31 mouse cellular contexts compared by ENCODE assay signal in genomic region chr4:63102025-63102424, GRCm38 (mm10). TPM values are rescaled to one million over a fixed set of nuclear protein-coding genes. Genes with fewer than 3 reads are reported as not detected.
"Had no signal": no experiment of that assay in that cellular context is flagged by ENCODE, and none has a peak within 500 bp of the region (broad histone marks: within the 10 kb centered on the region; RNA-seq: fewer than 3 reads in every experiment).

No protein-coding gene starts in this region.

- H3K9me3 ChIP-seq: heart, embryonic 10.5 days; heart, embryonic 12.5 days; hindbrain, embryonic 10.5 days; intestine, embryonic 15.5 days; limb, embryonic 10.5 days had no signal

- H3K27ac ChIP-seq: gastrocnemius, adult 2 months; heart, embryonic 10.5 days; hindbrain, embryonic 10.5 days; hindbrain, embryonic 14.5 days; intestine, embryonic 15.5 days; layer of hippocampus, adult 2 months; left cerebral cortex, adult 2 months; limb, embryonic 10.5 days; limb, embryonic 12.5 days; liver, embryonic 14.5 days had no signal

- ATAC-seq: hindbrain, embryonic 16.5 days; inflammation-experienced regulatory T-cells, adult 6 months; intestine, embryonic 15.5 days; intestine, postnatal 0 days had no signal

- H3K4me1 ChIP-seq: heart, embryonic 10.5 days; hindbrain, embryonic 10.5 days; intestine, embryonic 15.5 days; limb, embryonic 10.5 days had no signal

- H3K4me2 ChIP-seq: heart, embryonic 12.5 days; hindbrain, embryonic 14.5 days; intestine, embryonic 15.5 days; limb, embryonic 12.5 days had no signal

- H3K27me3 ChIP-seq: heart, embryonic 12.5 days; intestine, embryonic 15.5 days; limb, embryonic 12.5 days had no signal

- DNase-seq: gastrocnemius, adult 2 months; gastrocnemius, postnatal 10 days; gastrocnemius, postnatal 25 days; heart, adult 18-20 months; heart, postnatal 10 days; heart, postnatal 4 days; kidney, adult 18-20 months; kidney, adult 8-10 months; kidney, postnatal 10 days; kidney, postnatal 4 days had no signal

- H3K4me3 ChIP-seq: gastrocnemius, adult 2 months; heart, embryonic 10.5 days; heart, embryonic 12.5 days; hindbrain, embryonic 10.5 days; intestine, embryonic 15.5 days; layer of hippocampus, adult 2 months; left cerebral cortex, adult 2 months; limb, embryonic 10.5 days; limb, embryonic 12.5 days had no signal

- H3K9ac ChIP-seq: heart, embryonic 12.5 days; hindbrain, embryonic 14.5 days; intestine, embryonic 15.5 days; limb, embryonic 12.5 days; liver, embryonic 14.5 days had no signal

RNA-seq across cellular contexts. Expression of gene Ambp, which starts 52.6 kb away (rescaled TPM):
- total RNA-seq: gastrocnemius, adult 2 months; gastrocnemius, postnatal 25 days; granulocyte monocyte progenitor cell, adult 5-6 weeks; heart, adult 18-20 months; heart, adult 8-10 months; heart, postnatal 10 days; heart, postnatal 25 days; heart, postnatal 4 days; layer of hippocampus, adult 2 months; layer of hippocampus, postnatal 10 days; layer of hippocampus, postnatal 25 days; left cerebral cortex, adult 2 months; left cerebral cortex, postnatal 14 days; left cerebral cortex, postnatal 36 days had no signal
- polyA plus RNA-seq: heart, embryonic 14.5 days; hindbrain, embryonic 10.5 days; hindbrain, embryonic 14.5 days; hindbrain, embryonic 16.5 days; inflammation-experienced regulatory T-cells, adult 6 months had no signal
